Mouse (Mus musculus): ENCODE data around the gene H2-M5. TPM values are rescaled to one million over a fixed set of nuclear protein-coding genes. Genes with fewer than 3 reads are reported as not detected.
"Not testable (repeated sequence)": the region's sequence is repeated elsewhere in the genome, so short reads cannot be mapped to it uniquely, and the experiment has no call there.

Gene H2-M5
- 1 to 10 TPM; 1.6 to 1.7 TPM for total RNA-seq (2021)

DNA sequence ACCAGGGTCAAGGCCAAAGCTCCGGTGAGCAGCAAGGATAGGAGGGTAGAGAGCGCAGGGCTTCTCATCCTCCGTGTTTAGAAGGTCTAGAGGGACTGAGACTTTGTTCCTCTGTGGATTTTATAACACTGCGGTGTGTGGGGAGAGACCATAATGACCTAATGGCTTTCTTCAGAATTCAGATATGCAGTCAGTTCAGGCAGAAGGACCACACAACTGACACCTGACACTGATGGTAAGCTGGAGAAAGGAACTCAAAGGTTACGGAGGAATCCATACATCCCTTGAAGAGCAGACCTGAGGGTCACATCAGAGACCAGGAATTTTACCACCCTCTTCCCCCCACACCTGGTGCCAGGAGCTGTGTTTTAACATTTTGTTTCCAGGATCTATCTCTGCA lies at the start of gene H2-M5:
Gene H2-M5 (minus strand): TSS at position 101 of the 400 bp plus-strand sequence.
- intact Hi-C loops (cut with DNase I), result no loop called here
- no peak for DNase-seq (ENCODE audit: low spot score in 2 of 2)

DNA sequence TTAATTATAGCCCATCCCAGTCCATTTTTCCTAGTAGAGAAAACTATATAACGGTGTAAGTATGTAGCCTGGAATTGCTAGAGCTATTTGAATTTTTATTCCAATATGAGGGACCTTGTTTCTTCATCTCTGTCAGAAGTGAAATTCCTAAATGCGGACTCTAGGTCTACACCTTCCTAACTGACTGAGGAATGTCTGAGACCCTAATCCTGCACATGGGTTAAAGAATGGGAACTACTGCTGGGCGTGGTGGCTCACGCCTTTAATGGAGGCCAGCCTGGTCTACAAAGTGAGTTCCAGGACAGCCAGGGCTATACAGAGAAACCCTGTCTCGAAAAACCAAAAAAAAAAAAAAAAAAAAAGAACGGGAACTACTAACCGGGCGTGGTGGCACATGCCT lies 39.8 kb upstream of the H2-M5 start:
- intact Hi-C loops (cut with DNase I), result no loop called here
- DNase-seq (ENCODE audit: low spot score in 2 of 2), result no peak

DNA sequence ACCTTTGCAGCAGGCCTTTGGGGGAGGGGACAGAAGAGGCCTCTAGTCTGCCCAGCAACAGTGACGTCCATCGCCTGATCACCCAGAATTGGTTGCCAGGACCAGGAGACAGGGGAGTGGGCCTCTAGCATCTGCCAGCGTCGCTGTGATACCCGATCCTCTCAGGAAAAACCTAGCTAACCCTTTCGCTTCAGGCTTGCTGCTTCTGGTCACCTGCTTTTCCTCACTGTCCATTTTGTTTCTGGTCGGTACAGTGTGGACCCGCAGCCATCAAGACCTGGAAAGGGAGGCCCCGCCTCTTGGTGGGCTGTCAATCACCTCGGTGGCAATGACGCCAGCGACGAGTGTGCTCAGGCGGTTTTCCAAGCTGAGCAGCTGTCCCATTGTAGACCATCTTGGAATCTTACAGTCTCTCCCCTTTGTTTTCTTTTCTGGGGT lies 39.4 kb upstream of the H2-M5 start:
- peak; percentile 95 to 98 for DNase-seq (ENCODE audit: low spot score in 2 of 2)
- intact Hi-C loops (cut with DNase I), result no loop called here

DNA sequence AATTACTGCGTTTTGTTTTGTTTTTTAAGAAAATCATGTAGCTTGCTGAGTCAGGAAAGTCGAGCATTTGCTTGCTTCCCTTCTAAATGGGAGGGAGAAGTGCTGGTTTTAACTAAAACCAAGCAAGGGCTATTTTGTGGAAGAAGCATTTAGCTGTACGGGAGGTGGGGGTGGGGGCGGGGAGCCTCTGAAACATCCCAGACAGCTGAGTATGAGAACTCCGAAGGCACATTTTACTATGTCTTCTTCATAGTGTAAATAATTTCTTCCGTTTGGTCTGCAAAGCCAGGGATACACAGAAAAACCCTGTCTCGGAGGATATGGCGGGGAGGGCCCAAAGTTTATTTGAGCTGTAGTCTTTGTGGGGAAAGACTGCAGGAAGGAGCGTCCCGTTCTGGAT lies 38.9 kb upstream of the H2-M5 start:
- intact Hi-C loops (cut with DNase I), result no loop called here
- no peak for DNase-seq (ENCODE audit: low spot score in 2 of 2)

GRCm38 (mm10) chr17:37027486-37027885 lies 38.1 kb upstream of the H2-M5 start:
- intact Hi-C loops (cut with DNase I), result no loop called here
- DNase-seq (ENCODE audit: low spot score in 2 of 2), result no peak

DNA sequence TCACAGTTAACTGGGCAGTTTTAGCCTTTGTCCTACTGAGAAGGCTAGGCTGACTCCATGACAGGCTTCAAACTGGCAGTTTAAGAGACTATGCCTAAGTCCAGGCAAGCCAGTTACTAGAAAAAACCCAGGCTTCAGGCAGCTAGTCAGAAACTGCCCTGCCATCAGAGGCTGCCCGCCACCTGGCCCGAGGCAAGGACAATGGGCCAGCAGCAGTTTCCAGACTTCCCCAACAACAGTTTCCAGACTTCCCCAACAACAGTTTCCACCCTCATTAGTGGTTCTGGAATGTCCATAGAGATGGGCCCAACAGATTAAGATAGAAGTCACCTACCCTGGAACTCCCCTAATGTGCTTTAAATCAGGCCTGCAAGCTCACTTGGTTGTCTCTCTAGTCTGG lies 37.1 kb upstream of the H2-M5 start:
- DNase-seq (ENCODE audit: low spot score in 2 of 2), result no peak
- intact Hi-C loops (cut with DNase I), result no loop called here

DNA sequence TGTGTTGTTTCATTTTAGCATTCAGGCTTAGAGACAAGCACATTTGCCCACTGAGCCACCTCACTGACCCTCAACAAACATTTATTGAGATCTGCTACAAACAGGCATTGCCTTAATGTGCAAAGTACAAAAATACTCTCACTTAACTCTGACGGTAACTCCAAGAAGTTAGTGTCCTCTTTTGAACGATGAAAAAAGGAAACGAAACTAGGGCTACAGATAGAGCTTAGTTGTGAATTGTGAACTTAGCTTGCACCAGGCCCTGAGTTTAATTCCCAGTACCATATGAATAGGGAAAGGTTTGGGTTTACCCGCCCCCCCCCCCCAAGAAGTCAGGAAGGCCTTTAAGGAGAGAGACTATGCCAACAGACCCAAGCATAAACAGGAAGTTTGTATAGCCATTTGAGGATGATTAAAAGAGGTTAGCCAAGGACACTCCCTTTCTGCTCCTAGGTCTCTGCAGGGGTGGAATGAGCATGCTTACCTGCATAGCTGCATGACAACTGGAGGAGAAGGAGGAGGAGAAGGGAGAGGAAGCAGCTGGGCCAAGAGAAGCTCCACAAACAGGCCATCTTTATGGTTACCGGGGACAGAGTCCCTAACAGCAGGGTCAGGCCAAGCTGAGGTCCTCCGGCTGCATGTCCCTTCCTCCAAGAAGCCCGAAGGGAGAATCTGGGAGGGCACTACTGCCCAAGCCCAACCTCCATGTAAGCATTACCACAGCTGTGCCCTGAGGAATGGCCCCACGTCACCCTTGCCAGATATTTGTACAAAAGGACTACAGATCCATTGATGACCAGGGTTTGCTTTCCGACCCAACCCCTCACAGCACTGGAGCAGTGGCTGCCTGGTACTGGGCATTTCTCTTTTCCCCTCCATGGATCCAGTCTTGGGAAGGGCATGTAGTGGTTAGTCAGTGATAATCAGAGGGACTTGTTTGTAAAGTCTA lies 33.6 kb upstream of the H2-M5 start, which contains the start of gene Mog:
Gene Mog (minus strand): TSS at position 771 of the 949 bp plus-strand sequence.
- intact Hi-C loops (cut with DNase I), result no loop called here
- peak in 1 of 2 experiments; percentile 37 for DNase-seq (ENCODE audit: low spot score in 2 of 2)

DNA sequence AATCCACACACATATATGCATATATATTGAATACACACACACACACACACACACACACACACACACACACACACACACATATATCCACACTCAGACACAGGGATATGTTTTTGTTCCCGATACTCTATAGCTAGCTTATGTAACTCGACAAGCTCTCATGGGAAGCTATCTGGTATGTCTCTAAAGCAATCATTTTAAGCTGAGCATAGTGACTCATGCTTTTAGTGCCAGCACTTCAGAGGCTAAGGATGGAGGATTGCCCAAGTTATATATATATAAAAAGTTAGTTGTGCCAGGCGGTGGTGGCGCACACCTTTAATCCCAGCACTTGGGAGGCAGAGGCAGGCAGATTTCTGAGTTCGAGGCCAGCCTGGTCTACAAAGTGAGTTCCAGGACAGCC lies 29.9 kb upstream of the H2-M5 start:
- intact Hi-C loops (cut with DNase I), result not testable (repeated sequence)
- DNase-seq (ENCODE audit: low spot score in 2 of 2), result peak; percentile 18 to 84

DNA sequence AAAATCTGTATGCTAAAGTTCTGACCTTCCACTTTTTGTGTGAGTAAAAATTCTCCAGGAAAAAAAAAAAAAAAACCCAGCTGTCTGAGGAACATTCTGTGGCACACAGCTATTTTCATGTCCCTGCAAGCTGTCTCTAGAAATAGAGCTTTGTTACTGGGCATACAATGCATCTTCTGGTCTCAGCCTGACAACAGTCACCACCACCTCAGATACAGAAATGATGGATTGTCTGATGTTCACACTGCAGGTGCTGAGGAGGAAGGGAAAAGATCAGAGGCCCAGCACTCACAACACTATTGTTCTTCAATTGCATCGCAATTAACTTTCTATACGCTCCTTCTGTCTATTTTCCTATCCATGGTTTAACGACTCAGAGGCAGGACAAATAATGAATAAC lies 29.0 kb upstream of the H2-M5 start:
- intact Hi-C loops (cut with DNase I), result no loop called here
- DNase-seq (ENCODE audit: low spot score in 2 of 2), result peak; percentile 42 to 76

DNA sequence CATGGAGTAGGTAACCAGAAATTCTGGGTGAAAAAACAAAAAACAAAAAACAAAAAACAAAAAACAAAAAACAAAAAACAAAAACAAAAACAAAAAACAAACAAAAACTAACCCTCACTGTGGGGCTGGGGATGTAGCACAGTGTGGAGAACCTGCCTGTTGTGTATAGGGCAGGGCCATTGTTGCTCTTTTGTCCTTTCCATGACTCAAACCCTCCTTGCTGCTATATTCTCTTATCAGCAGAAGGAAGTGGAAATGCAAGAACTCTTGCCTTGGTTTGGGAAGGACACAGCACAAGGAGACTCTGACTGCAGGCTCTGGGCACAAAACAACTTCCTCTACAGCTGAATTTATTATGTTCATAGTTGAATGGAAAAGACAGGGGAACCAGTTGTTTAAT lies 27.0 kb upstream of the H2-M5 start:
- intact Hi-C loops (cut with DNase I), result no loop called here
- DNase-seq (ENCODE audit: low spot score in 2 of 2), result no peak

GRCm38 (mm10) chr17:37012141-37012540 lies 22.8 kb upstream of the H2-M5 start:
- no peak for DNase-seq (ENCODE audit: low spot score in 2 of 2)
- intact Hi-C loops (cut with DNase I), result no loop called here

- intact Hi-C loops (cut with DNase I), result no loop called here
- no peak for DNase-seq (ENCODE audit: low spot score in 2 of 2)
Observed at GRCm38 (mm10) chr17:37011719-37012118, 22.4 kb upstream of the H2-M5 start.

DNA sequence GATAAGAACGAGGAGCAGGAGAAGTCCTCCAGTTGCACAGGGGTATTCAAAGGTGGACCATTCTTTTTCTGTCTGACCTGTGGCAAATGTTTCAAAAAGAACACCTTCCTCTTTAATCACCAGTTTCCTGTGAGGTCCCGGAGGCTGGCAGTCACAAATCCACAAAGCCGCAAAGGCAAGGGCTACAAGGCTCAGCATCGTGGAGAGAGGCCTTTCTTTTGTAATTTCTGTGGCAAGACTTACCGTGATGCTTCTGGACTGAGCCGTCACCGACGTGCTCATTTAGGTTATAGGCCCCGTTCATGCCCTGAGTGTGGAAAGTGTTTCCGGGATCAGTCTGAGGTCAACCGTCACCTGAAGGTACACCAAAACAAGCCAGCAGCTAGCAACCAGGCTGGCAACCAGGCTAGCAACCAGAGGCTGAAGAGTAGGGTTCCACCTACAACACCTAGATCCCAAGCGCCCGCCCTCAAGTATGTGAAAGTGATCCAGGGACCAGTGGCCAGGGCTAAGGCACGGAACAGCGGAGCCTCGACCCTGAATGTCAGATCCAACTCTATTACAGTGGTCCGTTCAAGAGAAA lies 20.2 kb upstream of the H2-M5 start:
- no peak for DNase-seq (ENCODE audit: low spot score in 2 of 2)

DNA sequence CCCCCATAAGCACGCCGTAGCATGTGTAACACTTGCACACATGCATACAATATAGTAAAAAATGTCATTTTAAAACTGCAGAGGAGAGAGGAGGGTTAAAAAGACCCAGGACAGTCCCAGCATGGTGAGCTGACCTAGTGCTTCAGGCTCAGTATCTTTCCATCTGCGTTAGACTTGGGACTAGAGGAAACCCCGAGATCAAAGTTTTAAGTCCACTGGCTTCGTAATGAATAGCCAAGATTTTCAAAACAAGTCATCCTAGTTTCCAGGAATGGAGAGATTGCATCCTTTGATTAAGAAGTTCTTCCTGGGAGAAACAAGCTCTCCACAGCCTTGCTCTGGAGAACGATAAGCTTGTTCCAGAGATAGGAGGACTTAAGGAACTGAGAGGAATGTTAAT lies 18.8 kb upstream of the H2-M5 start:
- no peak for DNase-seq (ENCODE audit: low spot score in 2 of 2)

More for the DNA sequence above, 20.2 kb upstream of the H2-M5 start:
- intact Hi-C loops (cut with DNase I), result no loop called here

GRCm38 (mm10) chr17:37003366-37003765 lies 14.0 kb upstream of the H2-M5 start:
- DNase-seq (ENCODE audit: low spot score in 2 of 2), result no peak
- intact Hi-C loops (cut with DNase I), result no loop called here

More for the DNA sequence above, 18.8 kb upstream of the H2-M5 start:
- intact Hi-C loops (cut with DNase I), result no loop called here

GRCm38 (mm10) chr17:37002364-37003330 lies 13.3 kb upstream of the H2-M5 start:
- intact Hi-C loops (cut with DNase I), result no loop called here
- peak; percentile 31 to 40 for DNase-seq (ENCODE audit: low spot score in 2 of 2)

GRCm38 (mm10) chr17:37000863-37001262 lies 11.5 kb upstream of the H2-M5 start, which contains the start of gene Zfp57:
TSS of gene Zfp57 (plus strand) at chr17:37001163.
- no peak for DNase-seq (ENCODE audit: low spot score in 2 of 2)
- intact Hi-C loops (cut with DNase I), result no loop called here

GRCm38 (mm10) chr17:36998477-36998876 lies 9.1 kb upstream of the H2-M5 start:
- DNase-seq (ENCODE audit: low spot score in 2 of 2), result no peak
- intact Hi-C loops (cut with DNase I), result loop anchor here (5.0 kb wide), 1 partner anchor 86 kb away; no protein-coding TSS in a partner anchor

DNA sequence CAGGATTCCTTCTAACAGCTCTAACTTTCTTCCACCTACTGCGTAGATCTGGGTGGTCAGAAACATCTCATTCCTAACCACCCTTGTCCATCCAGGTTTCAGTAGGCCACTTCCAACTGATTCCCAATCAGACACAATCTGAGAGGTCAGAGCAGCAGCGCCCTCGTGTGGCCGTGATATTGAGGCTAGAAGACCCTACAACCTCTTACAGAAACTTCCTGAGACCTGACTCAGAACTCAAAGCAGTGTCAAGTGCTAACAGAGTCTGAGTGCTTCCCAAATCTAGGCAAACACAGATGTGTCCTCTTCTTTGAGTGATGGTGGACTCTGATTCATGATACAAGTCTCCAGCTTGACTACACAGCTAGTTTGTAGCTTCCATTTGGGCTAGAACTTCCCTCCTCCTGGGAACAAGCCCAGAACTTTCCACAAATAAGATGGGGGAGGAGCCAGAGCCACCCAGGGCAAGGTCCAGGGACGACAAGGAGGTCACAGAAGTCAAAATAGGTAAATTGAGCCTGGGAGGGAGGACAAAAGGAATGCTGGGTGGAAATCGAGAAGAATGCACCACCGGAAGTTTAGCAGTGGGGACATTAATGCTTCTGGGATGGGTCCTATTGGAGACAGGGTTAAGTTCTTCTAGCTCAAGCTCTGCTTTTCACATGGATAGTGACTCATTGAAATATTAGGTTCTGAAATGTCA lies 7.8 kb upstream of the H2-M5 start:
- intact Hi-C loops (cut with DNase I), result loop anchor here (2.0 to 5.0 kb wide), 2 partner anchors 50 to 85 kb away; no protein-coding TSS in a partner anchor
- peak; percentile 65 to 82 for DNase-seq (ENCODE audit: low spot score in 2 of 2)
